Mouse (Mus musculus) embryonic facial prominence, embryonic 11.5 days (tissue): ENCODE data around the gene Ppp2r2c. TPM values are rescaled to one million over a fixed set of nuclear protein-coding genes. Genes with fewer than 3 reads are reported as not detected.
"Not testable (repeated sequence)": the region's sequence is repeated elsewhere in the genome, so short reads cannot be mapped to it uniquely, and the experiment has no call there.

ENCODE experiments used
- ATAC-seq: fragments of 200-750 bp; cut with Nextera tagmentation; replicated peaks from 2 replicates; pipeline ENCODE4 v1.8.0; 2017; ENCODE audit warnings: low read depth; ENCODE audit not compliant: insufficient number of reproducible peaks, low FRiP score, low TSS enrichment
- DNase-seq: peaks from one replicate; pipeline ENCODE4 v3.0.0-alpha.2; 2015; ENCODE audit warnings: low spot score
- H3K27ac ChIP-seq: fragments of 300-500 bp; sonication (generic); replicated peaks from 2 replicates; pipeline ENCODE4 v1.5.1; 2014; ENCODE audit warnings: mild to moderate bottlenecking, low read depth, low read length, control low read depth
- H3K27me3 ChIP-seq: fragments of 300-500 bp; sonication (generic); 2 replicates; pipeline ENCODE4 v1.6.1; 2014; ENCODE audit warnings: mild to moderate bottlenecking, low read length, moderate library complexity, mixed read lengths; ENCODE audit not compliant: control insufficient read depth, insufficient read depth
- H3K36me3 ChIP-seq: fragments of 300-500 bp; sonication (generic); replicated peaks from 2 replicates; pipeline ENCODE4 v1.6.1; 2014; ENCODE audit warnings: low read depth, mild to moderate bottlenecking, low read length, moderate library complexity, mixed read lengths; ENCODE audit not compliant: control insufficient read depth, insufficient read depth
- H3K4me1 ChIP-seq: fragments of 300-500 bp; sonication (generic); 2 replicates; pipeline ENCODE4 v1.6.1; 2014; ENCODE audit warnings: low read length, mixed read lengths; ENCODE audit not compliant: control insufficient read depth, insufficient read depth
- H3K4me2 ChIP-seq: fragments of 300-500 bp; sonication (generic); 2 replicates; pipeline ENCODE4 v1.6.1; 2014; ENCODE audit warnings: low read depth, mild to moderate bottlenecking, control low read depth, low read length, moderate library complexity
- H3K4me3 ChIP-seq: fragments of 300-500 bp; sonication (generic); 2 replicates; pipeline ENCODE4 v1.5.1; 2014; ENCODE audit warnings: low read depth, low read length, control low read depth
- H3K9ac ChIP-seq: fragments of 300-500 bp; sonication (generic); replicated peaks from 2 replicates; pipeline ENCODE4 v1.6.1; 2014; ENCODE audit warnings: mild to moderate bottlenecking, control low read depth, low read length
- H3K9me3 ChIP-seq: fragments of 300-500 bp; sonication (generic); replicated peaks from 2 replicates; pipeline ENCODE4 v1.6.1; 2016; ENCODE audit warnings: mild to moderate bottlenecking, low read length, inconsistent platforms, mixed read lengths; ENCODE audit not compliant: control insufficient read depth
- WGBS: fragments of 180-500 bp; shearing (Covaris S2); extraction: QIAGEN DNeasy Blood & Tissue Kit; methylation state at CpG from one replicate; pipeline ENCODE4 v1.1.7; 2014; 5-methylcytosine and 5-hydroxymethylcytosine counted together
- polyA plus RNA-seq: library from polyadenylated mRNA; unstranded; fragments of >200 nt; fragmentation: Nextera tagmentation; extraction: Ambion mirVana; gene quantifications from 2 replicates; pipeline ENCODE4 v1.2.1, GENCODE M21; 2014

Ppp2r2c gene
- polyA plus RNA-seq, 1 experiment from 2014 or later, result 1.2 TPM

DNA sequence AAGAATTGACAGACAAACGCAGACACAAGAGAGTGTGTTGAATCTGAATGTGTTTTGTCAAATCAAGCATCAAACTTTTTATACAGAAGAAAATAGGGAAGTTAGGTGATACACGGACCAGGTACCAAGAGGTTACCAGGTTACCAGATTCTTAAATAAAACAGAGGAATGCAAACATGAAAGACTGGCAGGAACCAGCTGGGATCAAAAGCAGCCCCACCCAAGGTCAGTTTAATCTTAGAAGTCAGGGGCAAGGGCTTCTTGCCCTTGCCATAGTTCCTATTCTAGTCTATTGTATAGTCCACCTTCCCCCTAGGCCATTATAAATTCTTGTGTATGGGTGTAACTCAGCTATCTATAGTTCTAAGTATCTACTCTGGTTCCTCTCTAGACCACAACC is 70.7 kb downstream of the Ppp2r2c start:
- DNase-seq, H3K9ac ChIP-seq, H3K36me3 ChIP-seq, H3K27me3 ChIP-seq, H3K27ac ChIP-seq, H3K4me2 ChIP-seq, ATAC-seq, H3K9me3 ChIP-seq, H3K4me3 ChIP-seq, H3K4me1 ChIP-seq: not testable (repeated sequence)
- 72% methylated on average over 2 of the region's 2 CpGs for WGBS

DNA sequence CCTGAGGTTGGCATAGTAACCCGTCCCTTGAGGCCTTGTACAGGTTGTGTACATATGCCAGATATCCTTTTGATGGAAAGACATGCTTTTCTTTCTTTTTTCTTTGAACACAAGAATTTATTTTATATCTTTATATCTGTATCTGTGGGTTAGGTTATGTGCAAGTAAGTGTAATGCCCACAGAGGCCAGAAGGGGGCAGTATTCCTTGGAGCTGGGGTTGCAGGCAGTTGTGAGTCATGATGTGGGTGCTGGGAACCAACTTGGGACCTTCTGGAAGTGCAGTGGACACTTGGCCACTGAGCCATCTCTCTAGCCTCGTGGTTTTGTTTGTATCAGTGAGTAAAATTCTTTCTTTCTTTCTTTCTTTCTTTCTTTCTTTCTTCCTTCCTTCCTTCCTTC is 74.1 kb downstream of the Ppp2r2c start:
- ATAC-seq (no peak), DNase-seq (no peak)
- Histone ChIP-seq H3K4me1 (no peaks in the 10 kb centered on the region), H3K4me3 (no peak overlapping the region), H3K9me3 (no peaks in the 10 kb centered on the region), H3K36me3 (no peaks in the 10 kb centered on the region), H3K9ac (no peak overlapping the region), H3K4me2 (no peak overlapping the region), H3K27ac (no peak overlapping the region), H3K27me3 (no peaks in the 10 kb centered on the region)
- whole genome bisulfite sequencing, result 88% methylated on average over 2 of the region's 2 CpGs

DNA sequence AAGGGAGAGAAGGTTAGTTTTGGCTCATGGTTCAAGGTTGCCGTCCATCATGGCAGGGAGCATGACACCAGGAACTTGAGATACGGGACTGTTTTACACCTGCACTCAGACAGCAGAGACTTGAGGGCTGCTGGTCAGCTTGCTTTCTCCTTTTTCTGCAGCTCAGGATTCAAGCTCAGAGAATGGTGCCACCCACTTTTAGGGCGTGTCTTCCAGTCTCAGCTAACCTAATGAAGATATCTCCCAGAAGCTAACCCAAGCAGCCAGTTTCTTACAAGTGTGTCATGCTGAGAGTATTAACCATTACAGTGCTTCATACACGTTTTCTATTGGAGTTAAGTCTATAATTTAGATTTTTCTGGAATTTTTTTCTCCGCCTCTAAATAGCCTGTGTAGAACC is 76.2 kb downstream of the Ppp2r2c start:
- DNase-seq (no peak), ATAC-seq (no peak)
- WGBS, result 71% methylated on average over 5 of the region's 5 CpGs
- H3K27ac ChIP-seq, result no peak overlapping the region
- no peak overlapping the region for H3K9ac ChIP-seq
- H3K4me3 ChIP-seq, result no peak overlapping the region
- no peaks in the 10 kb centered on the region for H3K36me3 ChIP-seq
- no peaks in the 10 kb centered on the region for H3K27me3 ChIP-seq
- H3K4me1 ChIP-seq, result no peaks in the 10 kb centered on the region
- H3K9me3 ChIP-seq, result no peaks in the 10 kb centered on the region
- H3K4me2 ChIP-seq, result no peak overlapping the region

DNA sequence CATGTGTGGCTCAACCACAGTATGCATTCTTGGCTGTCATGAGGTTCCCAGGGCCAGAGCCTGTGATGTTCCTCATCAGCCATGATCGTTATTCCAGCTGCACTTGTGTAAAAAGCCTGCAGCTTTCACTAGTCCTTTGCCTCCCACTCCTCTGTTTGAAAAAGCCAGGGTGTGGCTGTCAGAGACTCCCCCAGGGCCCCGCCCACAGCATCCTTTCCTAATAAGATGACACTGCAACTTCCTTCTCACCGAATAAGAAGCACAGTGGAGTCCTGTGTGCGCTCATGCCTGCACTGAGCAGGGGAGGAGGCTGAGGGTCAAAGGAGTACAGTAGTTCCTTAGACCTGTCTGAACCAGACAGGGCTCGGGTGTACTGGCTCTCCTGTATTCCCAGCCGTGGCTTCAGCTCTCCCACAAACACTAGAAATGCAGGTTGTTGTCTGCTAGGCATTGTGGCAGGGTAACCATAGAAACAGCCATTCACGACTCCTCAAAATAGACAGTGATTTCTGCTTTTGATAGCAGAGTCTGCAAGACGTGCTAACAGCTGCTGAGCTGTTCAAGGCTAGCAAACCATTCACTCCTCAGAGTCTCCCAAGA is 76.9 kb downstream of the Ppp2r2c start:
- H3K27me3 ChIP-seq, result no peaks in the 10 kb centered on the region
- no peaks in the 10 kb centered on the region for H3K4me1 ChIP-seq
- no peak overlapping the region for H3K4me2 ChIP-seq
- no peaks in the 10 kb centered on the region for H3K36me3 ChIP-seq
- ATAC-seq (0 out of 2 replicates have a peak, but pooled peaks have one; percentile 40), DNase-seq (no peak)
- WGBS, result 49% methylated on average over 8 of the region's 8 CpGs
- H3K9me3 ChIP-seq, result no peaks in the 10 kb centered on the region
- H3K9ac ChIP-seq, result no peak overlapping the region
- no peak overlapping the region for H3K4me3 ChIP-seq
- no peak overlapping the region for H3K27ac ChIP-seq

DNA sequence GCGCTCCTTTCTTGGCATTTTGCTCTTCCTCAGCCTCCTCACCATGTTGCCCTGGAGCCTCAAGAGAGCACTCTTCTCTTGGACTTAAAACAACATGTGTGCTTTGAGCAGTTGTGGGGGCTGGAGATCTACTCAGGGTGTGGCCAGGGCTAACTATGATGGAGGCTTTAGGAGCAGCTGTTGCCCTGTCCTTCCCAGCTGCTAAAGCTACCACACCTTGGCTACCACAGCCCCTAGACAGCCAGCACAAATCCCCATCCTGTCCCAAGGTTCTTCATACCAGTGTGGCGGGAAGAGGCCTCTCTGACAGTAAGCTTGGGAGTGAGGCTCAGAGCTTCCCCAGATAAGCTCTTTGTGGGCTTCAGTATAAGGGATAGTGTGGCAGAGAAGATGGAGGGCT is 77.4 kb downstream of the Ppp2r2c start:
- 80% methylated on average over 2 of the region's 2 CpGs for WGBS

DNA sequence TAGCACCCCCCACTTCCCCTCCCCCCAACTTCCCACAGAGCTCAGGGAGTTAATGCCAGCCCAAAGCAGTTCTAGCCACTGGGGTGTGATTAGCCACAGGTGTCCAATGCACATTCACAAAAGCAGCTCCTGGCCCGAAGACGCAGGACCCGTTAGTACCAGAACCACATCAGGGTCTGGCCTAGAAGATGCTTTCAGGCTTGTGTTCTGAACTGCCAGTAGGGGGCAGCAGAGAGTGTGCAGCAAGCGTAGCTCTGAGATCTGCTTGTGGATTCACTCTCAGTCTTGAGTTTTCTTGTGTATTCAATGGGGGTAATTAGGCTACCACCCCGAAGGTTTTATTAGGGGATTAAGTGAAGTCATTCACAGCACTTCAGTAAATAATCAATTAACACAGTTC is 78.1 kb downstream of the Ppp2r2c start:
- Histone ChIP-seq H3K9me3 (no peaks in the 10 kb centered on the region), H3K27ac (no peak overlapping the region), H3K27me3 (no peaks in the 10 kb centered on the region), H3K9ac (no peak overlapping the region), H3K4me1 (no peaks in the 10 kb centered on the region), H3K4me2 (no peak overlapping the region), H3K4me3 (no peak overlapping the region), H3K36me3 (no peaks in the 10 kb centered on the region)
- ATAC-seq (0 out of 2 replicates have a peak, but pooled peaks have one; percentile 10), DNase-seq (peak; percentile 76)
- WGBS, result 8% methylated on average over 5 of the region's 5 CpGs

More for the DNA sequence above, 77.4 kb downstream of the Ppp2r2c start:
- ATAC-seq (no peak), DNase-seq (no peak)
- Histone ChIP-seq H3K27ac (no peak overlapping the region), H3K9me3 (no peaks in the 10 kb centered on the region), H3K27me3 (no peaks in the 10 kb centered on the region), H3K4me1 (no peaks in the 10 kb centered on the region), H3K9ac (no peak overlapping the region), H3K4me2 (no peak overlapping the region), H3K4me3 (no peak overlapping the region), H3K36me3 (no peaks in the 10 kb centered on the region)

DNA sequence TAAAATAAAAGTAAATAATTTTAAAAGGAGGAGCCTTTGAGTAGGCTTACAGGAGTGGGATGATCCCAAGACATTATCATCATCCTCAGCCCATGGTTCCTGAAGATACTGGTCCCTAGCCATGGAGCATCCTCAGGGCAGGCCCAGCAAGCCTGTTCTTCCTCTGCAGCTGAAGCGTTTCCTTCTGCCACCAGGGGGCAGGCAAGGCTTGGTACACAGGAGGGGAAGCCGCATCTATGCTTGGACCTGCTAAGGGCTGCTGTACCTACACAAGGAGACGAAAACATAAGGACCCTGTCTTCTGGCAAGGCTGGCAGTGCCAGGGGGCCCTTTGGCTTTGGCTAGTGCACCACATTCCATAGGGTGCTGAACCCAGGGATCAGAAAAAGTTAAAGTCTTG is 80.5 kb downstream of the Ppp2r2c start:
- Histone ChIP-seq H3K4me1 (no peaks in the 10 kb centered on the region), H3K4me2 (no peak overlapping the region), H3K27ac (no peak overlapping the region), H3K36me3 (no peaks in the 10 kb centered on the region), H3K27me3 (no peaks in the 10 kb centered on the region), H3K9me3 (no peaks in the 10 kb centered on the region), H3K4me3 (no peak overlapping the region), H3K9ac (no peak overlapping the region)
- 0 out of 2 replicates have a peak, but pooled peaks have one; percentile 16 for ATAC-seq
- WGBS, result 15% methylated on average over 3 of the region's 3 CpGs
- DNase-seq, result peak; percentile 81

DNA sequence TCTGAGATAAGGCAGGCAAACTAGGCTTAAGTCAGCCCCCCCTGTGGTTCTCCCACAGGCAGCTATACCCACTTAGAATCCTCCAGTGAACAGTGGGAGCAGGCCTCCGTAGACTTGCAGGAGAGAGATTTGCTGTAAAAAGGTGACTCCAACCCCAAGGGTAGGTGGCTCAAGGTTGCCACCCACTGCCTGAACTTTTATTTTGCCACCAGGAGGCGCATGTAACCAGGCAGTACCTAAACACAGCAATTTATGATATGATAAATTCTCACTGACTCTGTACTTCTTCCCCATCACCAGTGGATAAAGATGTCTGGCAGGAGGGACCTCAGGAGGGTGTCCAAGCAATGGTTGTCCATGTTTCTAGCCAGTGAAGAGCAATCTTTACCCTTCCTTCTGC is 82.6 kb downstream of the Ppp2r2c start:
- no peak for ATAC-seq
- WGBS, result 42% methylated on average over 2 of the region's 2 CpGs
- Histone ChIP-seq H3K9ac (no peak overlapping the region), H3K4me1 (no peaks in the 10 kb centered on the region), H3K27ac (no peak overlapping the region), H3K4me3 (no peak overlapping the region), H3K27me3 (no peaks in the 10 kb centered on the region), H3K36me3 (no peaks in the 10 kb centered on the region), H3K9me3 (no peaks in the 10 kb centered on the region), H3K4me2 (no peak overlapping the region)
- DNase-seq, result no peak
